Mouse (Mus musculus) midbrain, embryonic 10.5 days (tissue): ENCODE data around the gene Cd164l2. TPM values are rescaled to one million over a fixed set of nuclear protein-coding genes. Genes with fewer than 3 reads are reported as not detected.

ENCODE experiments used
- DNase-seq: peaks from one replicate; pipeline ENCODE4 v3.0.0-alpha.2; 2017; ENCODE audit warnings: low spot score
- H3K27ac ChIP-seq: fragments of 300-500 bp; sonication (generic); replicated peaks from 2 replicates; pipeline ENCODE4 v1.5.1; 2016; ENCODE audit warnings: mild to moderate bottlenecking
- H3K27me3 ChIP-seq: fragments of 300-500 bp; sonication (generic); 2 replicates; pipeline ENCODE4 v1.6.1; 2016; ENCODE audit warnings: low read depth, mild to moderate bottlenecking; ENCODE audit not compliant: poor library complexity, severe bottlenecking
- H3K36me3 ChIP-seq: fragments of 300-500 bp; sonication (generic); 2 replicates; pipeline ENCODE4 v1.6.1; 2016; ENCODE audit warnings: mild to moderate bottlenecking, moderate library complexity
- H3K4me1 ChIP-seq: fragments of 300-500 bp; sonication (generic); 2 replicates; pipeline ENCODE4 v1.6.1; 2016
- H3K4me3 ChIP-seq: fragments of 300-500 bp; sonication (generic); 2 replicates; pipeline ENCODE4 v1.5.1; 2016; ENCODE audit warnings: mild to moderate bottlenecking, moderate library complexity
- H3K9me3 ChIP-seq: fragments of 300-500 bp; sonication (generic); replicated peaks from 2 replicates; pipeline ENCODE4 v1.6.1; 2016; ENCODE audit warnings: mild to moderate bottlenecking
- WGBS: fragments of 180-500 bp; shearing (Covaris S2); methylation state at CpG from one replicate; pipeline ENCODE4 v1.1.7; 2016; 5-methylcytosine and 5-hydroxymethylcytosine counted together
- microRNA-seq: library from miRNA; unstranded; fragments of <30 nt; microRNA quantifications from one replicate; pipeline ENCODE4, GENCODE M21; 2017
- polyA plus RNA-seq: library from polyadenylated mRNA; unstranded; fragments of >200 nt; fragmentation: Nextera tagmentation; extraction: Ambion mirVana; gene quantifications from 2 replicates; pipeline ENCODE4 v1.2.1, GENCODE M21; 2016

The Cd164l2 gene
- polyA plus RNA-seq, 1 experiment from 2014 or later, result 1.7 TPM

GRCm38 (mm10) chr4:133266248-133266880 is 54.4 kb downstream of the Cd164l2 start:
- Histone ChIP-seq H3K9me3 (peaks cover 15% of the 10 kb centered on the region), H3K27ac (no peak overlapping the region), H3K4me3 (no peak overlapping the region), H3K27me3 (no peaks in the 10 kb centered on the region), H3K36me3 (peaks cover 83% of the 10 kb centered on the region), H3K4me1 (no peaks in the 10 kb centered on the region)
- no peak for DNase-seq
- WGBS, result 93% methylated on average over 12 of the region's 12 CpGs

- Histone ChIP-seq H3K9me3 (peaks cover 13% of the 10 kb centered on the region), H3K36me3 (peaks cover 80% of the 10 kb centered on the region), H3K27ac (no peak overlapping the region), H3K4me3 (no peak overlapping the region), H3K27me3 (no peaks in the 10 kb centered on the region), H3K4me1 (no peaks in the 10 kb centered on the region)
- WGBS, result 94% methylated on average over 3 of the region's 3 CpGs
- DNase-seq, result no peak
Measured at GRCm38 (mm10) chr4:133268931-133269330, 57.0 kb downstream of the Cd164l2 start.

- Histone ChIP-seq H3K4me1 (no peaks in the 10 kb centered on the region), H3K4me3 (no peak overlapping the region), H3K27me3 (no peaks in the 10 kb centered on the region), H3K9me3 (peaks cover 6% of the 10 kb centered on the region; the same call in 1 of the 2 replicates), H3K27ac (no peak overlapping the region), H3K36me3 (peaks cover 80% of the 10 kb centered on the region)
- no peak for DNase-seq
- 92% methylated on average over 3 of the region's 3 CpGs for WGBS
Measured at GRCm38 (mm10) chr4:133269596-133269995, 57.7 kb downstream of the Cd164l2 start.

DNA sequence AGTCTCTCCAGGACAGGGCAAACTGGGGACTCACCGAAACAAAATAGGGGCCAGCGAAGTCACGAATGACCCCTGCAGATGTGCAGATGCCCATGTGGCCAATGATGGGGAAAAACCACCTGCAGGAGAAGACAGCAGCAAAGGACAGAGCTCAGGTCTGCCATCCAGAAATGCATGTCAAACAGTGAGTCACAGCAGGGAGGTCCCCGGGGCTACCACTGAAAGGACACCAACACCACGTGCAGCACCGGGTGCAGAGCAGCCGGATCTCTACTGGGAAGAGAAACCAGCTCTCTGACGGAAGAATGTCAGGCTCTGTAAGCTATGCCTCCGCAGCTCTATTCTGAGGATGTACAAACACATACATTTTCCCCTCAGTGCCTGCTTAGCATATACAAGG is 59.0 kb downstream of the Cd164l2 start:
- Histone ChIP-seq H3K9me3 (no peaks in the 10 kb centered on the region), H3K4me3 (no peak overlapping the region), H3K27ac (no peak overlapping the region), H3K27me3 (no peaks in the 10 kb centered on the region), H3K4me1 (peaks cover 6% of the 10 kb centered on the region), H3K36me3 (peaks cover 79% of the 10 kb centered on the region)
- no peak for DNase-seq
- 89% methylated on average over 9 of the region's 9 CpGs for WGBS

Small RNA genes within 50 kb of the gene (microRNA-seq; reads per million reads assigned to microRNA genes)
- not detected for gene Mir7017

Other genes with a start within 250 kb of the Cd164l2 start
- gene Fgr, start 238.0 kb upstream of the Cd164l2 start, polyA plus RNA-seq, result 0.05 and 0.10 TPM in 2 replicates
- gene Ahdc1, start 200.9 kb upstream of the Cd164l2 start, polyA plus RNA-seq, result 5.7 and 5.8 TPM in 2 replicates
- 48.3 and 50.3 TPM in 2 replicates for gene Wasf2, start 81.6 kb upstream of the Cd164l2 start, polyA plus RNA-seq
- 0.17 and 0.35 TPM in 2 replicates for gene Gpr3, start 405 bp downstream of the Cd164l2 start, polyA plus RNA-seq
- 2.6 and 3.0 TPM in 2 replicates for gene Map3k6, start 28.7 kb downstream of the Cd164l2 start, polyA plus RNA-seq
- gene Sytl1, start 51.0 kb downstream of the Cd164l2 start, polyA plus RNA-seq, result 1.3 and 1.5 TPM in 2 replicates
- gene Tmem222, start 65.7 kb downstream of the Cd164l2 start, polyA plus RNA-seq, result 91.9 and 92.2 TPM in 2 replicates
- 19.2 and 20.0 TPM in 2 replicates for gene Wdtc1, start 141.3 kb downstream of the Cd164l2 start, polyA plus RNA-seq
- gene Slc9a1, start 157.6 kb downstream of the Cd164l2 start, polyA plus RNA-seq, result 8.3 and 8.6 TPM in 2 replicates